Mouse (Mus musculus) retina, adult 2 months (tissue): ENCODE results near the gene Olfr1333.
A peak's percentile ranks its signal among the peaks of the same experiment; 100 is the strongest.
"Not testable (repeated sequence)": the region's sequence is repeated elsewhere in the genome, so short reads cannot be mapped to it uniquely, and the experiment has no call there.

Experiments
- DNase-seq: peaks from one replicate; pipeline ENCODE4 v3.0.0-alpha.2; 2012; ENCODE audit warnings: low read depth, low spot score

Gene Olfr1333

DNA sequence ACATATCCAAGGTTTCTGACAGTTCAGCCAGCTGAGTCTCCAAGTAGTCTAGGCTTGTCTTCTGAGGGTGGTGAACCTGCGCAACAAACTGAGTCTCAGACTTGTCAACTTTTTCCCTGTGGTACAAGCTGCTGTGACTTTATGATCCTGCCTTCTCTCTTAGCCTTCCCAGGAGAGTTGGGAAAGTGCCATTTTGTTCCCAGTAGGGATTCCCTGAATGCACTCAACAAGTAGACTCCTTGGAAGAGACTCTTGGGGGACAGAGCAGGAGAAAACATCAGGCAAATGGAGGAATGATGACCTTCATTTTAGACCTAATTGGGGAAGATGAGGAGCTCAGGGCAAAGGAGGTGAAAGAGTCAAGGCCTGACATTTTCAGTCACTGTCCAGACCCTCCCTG, at the start of gene Olfr1333:
Gene Olfr1333 (minus strand): TSS at position 101 of the 400 bp plus-strand sequence.
- no peak for DNase-seq

DNA sequence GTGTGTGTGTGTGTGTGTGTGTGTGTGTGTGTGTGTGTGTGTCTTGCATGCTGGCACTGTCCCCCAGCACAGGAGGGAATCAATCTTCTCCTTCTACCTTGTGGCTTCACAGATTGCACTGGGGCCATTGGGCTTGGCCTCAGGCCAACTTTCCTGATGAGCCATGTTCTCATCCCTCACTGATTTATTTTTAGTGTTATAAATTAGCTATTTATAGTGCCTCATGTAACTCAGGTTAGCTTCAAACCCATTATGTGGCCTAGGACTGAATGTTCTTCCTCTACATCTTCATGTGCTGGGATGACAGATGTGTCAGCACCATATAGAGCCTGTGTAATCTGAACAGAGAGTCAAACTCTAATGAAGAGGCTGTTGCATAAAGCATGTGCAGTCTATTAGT, 31.5 kb upstream of the Olfr1333 start:
- DNase-seq, result no peak

DNA sequence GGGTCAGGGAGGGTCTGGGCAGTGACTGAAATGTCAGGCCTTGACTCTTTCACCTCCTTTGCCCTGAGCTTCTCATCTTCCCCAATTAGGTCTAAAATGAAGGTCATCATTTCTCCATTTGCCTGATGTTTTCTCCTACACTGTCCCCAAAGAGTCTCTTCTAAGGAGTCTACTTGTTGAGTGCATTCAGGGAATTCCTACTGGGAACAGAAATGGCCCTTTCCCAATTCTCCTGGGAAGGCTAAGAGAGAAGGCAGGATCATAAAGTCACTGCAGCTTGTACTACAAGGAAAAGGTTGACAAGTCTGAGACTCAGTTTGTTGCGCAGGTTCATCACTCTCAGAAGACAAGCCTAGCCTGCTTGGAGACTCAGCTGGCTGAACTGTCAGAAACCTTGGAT, 28.3 kb upstream of the Olfr1333 start, which contains the start of gene Olfr1331:
Gene Olfr1331 (plus strand): TSS at position 301 of the 400 bp plus-strand sequence.
- DNase-seq, result no peak

DNA sequence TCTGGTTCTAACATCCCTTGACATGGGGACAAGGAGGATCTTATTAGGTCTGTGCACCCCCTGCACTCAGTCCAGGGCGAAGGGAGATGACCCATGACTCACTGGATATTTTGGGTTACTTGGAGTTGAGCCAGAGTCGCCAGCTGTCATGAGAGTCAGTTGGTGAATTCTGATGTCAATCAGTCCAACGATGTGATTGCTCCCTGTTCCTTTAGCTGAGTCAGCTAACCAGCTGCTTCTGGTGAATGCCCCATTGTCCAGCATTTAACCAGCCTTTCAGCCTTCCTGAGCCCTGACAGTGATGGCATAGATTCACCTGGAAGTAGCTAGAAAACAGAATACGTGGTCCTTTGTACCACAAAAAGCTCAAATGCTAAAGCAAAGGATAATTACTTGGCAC, 26.6 kb upstream of the Olfr1333 start:
- no peak for DNase-seq

DNA sequence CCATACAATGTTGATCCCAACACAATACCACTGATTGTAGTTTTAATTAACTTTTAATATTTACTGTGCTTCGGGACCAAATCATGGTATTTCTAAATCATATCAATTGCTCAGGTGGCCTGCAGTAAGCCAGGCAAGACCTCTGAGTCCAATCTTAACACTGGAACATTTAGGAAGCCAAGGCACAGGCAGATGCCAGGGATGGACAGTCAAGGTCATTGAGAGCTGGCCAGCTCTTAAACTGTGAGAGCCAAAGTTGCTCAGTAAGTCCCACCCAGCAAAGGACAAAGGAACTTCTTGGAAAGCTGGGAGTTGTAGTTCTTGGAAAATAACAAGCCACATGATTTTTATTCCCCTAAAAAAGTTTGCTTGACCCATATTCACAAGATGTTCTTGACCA, 25.7 kb upstream of the Olfr1333 start:
- no peak for DNase-seq

DNA sequence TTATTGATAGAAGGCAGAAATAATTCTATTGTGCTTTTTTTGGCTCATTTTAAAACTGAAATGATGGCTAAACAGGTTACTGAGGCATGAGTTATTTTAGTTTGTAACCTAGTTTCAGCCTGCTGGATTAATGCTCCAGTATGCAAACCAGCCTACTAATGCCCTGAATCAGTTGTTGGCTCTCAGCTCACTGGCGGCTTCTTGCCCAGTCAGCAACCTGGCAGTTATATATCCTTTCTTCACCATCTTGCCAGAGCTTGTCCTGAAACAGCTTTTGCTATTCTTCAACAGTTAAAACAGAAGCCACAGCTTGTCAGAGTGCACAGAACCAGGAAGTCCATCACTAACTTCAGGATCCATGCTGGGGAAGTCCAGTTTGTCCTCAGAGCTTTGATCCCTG, 17.2 kb downstream of the Olfr1333 start:
- peak; percentile 1 for DNase-seq

DNA sequence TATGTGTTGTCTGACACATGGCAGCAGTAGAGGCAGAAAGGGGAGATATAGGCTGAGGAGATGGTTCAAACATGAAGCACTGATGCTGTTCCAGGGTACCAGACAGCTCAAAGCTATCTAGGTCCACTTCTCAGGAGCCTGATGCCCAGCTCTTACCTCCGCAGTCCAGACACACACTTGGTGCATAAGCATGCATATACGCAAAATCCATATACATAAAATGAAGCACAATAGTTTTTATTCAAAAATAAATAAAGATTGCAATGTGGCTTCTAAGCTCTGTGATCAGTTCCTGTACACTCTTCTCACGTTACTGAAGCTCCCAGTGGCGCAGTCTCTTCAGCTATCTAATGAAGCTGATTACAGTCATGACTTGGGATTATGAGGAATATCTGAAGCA, 26.2 kb downstream of the Olfr1333 start, which contains the start of gene Olfr1335:
Gene Olfr1335 (minus strand): TSS at position 101 of the 400 bp plus-strand sequence.
- DNase-seq, result no peak

DNA sequence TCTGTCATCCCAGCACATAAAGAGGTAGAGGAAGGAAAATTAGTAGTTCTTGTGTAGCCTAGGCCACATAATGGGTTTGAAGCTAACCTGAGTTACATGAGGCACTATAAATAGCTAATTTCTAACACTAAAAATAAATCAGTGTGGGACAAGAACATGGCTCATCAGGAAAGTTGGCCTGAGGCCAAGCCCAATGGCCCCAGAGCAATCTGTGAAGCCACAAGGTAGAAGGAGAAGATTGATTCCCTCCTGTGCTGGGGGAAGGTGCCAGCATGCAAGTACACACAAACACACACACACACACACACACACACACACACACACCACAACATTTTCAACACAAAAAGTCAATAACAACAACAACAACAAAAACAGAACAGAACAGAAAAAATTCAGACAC, 43.3 kb downstream of the Olfr1333 start:
- DNase-seq, result not testable (repeated sequence)

DNA sequence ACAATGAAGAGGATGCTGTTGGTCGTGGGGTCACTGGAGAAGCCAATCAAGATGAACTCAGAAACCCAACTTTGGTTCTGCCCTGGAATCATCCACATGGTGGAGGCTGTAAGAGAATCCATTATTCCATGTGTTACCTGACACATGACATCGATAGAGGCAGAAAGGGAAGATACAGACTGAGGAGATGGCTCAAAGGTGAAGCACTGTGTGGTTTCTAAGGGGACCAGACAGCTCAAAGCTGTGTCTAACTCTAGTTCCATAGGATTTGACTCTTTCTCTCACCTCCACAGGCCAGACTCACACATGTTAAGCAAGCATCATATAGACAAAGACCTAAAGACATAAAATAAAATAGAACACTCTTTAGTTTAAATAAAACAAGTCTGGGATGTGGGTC, 53.6 kb downstream of the Olfr1333 start, which contains the start of gene Olfr1337:
Gene Olfr1337 (minus strand): TSS at position 101 of the 400 bp plus-strand sequence.
- DNase-seq, result no peak
